Mouse (Mus musculus): Measurements from ENCODE around the gene Tulp2.
"Not testable (repeated sequence)": the region's sequence is repeated elsewhere in the genome, so short reads cannot be mapped to it uniquely, and the experiment has no call there.

The Tulp2 gene

DNA sequence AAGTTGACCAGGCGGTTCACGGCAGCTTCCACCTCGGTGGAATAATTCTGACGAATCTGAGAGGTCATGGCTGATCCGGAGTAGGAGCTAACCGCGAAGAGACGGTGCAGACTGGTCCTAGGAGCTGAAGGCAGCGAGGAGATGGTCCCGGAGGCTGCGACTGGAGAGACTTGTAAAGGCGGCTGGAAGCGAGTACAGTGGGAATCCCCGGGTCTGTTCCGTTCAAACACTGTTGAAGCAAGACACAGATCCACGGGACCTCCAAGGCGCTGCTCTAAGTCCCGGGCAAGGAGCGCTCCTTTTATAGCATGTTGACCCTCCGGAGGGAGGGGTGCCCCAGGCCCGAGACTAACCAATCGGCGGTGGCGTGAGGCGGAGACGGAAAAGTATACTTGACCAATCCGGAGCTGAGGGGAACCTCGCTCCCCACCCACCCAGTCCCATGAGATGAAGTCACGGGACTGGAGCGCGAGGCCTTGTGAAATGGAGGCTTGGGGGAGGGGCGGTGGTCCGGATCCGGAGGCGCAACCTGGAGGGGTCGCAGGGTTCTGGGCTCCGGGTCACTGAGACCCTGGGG is 22.0 kb upstream of the Tulp2 start, which contains the start of gene Ftl1:
Gene Ftl1, minus strand, starts transcription at position 321 of the 577 bp plus-strand sequence.
- DNase-seq (ENCODE audit: extremely low spot score): peak; percentile 96

- no peak for DNase-seq (ENCODE audit: extremely low spot score)
Observed at GRCm38 (mm10) chr7:45460377-45460776, 21.3 kb upstream of the Tulp2 start.

- peak; percentile 64 for DNase-seq (ENCODE audit: extremely low spot score)
Observed at GRCm38 (mm10) chr7:45460860-45461314, 20.8 kb upstream of the Tulp2 start.

DNA sequence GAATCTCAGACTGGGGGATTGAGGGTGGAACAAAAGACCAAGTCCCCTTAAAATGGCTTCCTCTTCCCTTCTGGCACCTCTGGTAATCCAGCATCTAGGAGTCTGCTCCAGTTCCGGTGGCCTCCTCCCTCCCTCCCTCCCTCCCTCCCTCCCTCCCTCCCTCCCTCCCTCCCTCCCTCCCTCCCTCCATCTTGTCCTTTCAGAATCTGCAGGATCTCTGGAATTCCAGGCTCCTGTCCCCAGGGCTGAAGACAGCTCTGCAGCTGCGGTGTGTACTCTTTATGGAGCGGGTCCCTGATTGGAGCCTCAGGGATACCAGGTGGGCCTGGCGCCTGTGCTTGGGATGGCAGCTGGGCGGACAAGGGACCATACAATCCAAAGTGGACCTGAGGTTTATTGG is 20.4 kb upstream of the Tulp2 start:
- no peak for DNase-seq (ENCODE audit: extremely low spot score)

DNA sequence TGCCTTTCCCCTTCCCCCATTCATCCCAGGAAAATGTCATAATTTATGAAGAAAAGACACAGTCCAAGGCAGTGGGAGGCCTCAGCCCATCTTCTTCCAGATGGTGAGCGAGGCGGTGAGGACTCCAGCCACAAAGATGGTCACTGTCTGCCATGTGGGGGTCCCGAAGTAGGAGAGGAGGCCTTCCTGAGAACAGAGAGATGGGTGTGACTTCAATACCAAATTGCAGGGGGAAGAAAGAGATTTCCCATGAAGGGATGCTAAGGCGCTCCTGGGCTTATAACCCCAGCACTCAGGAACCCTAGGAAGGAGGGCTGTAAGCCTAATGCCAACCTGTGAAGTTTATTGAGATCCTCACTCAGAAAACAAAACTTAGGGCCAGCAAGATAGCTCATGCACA is 19.9 kb upstream of the Tulp2 start:
- no peak for DNase-seq (ENCODE audit: extremely low spot score)

GRCm38 (mm10) chr7:45462325-45462724 is 19.4 kb upstream of the Tulp2 start:
- DNase-seq (ENCODE audit: extremely low spot score): no peak

GRCm38 (mm10) chr7:45462868-45463267 is 18.8 kb upstream of the Tulp2 start:
- DNase-seq (ENCODE audit: extremely low spot score): not testable (repeated sequence)

- no peak for DNase-seq (ENCODE audit: extremely low spot score)
Observed at GRCm38 (mm10) chr7:45463987-45464778, 17.5 kb upstream of the Tulp2 start.

GRCm38 (mm10) chr7:45465112-45465511 is 16.6 kb upstream of the Tulp2 start:
- DNase-seq (ENCODE audit: extremely low spot score): no peak

DNA sequence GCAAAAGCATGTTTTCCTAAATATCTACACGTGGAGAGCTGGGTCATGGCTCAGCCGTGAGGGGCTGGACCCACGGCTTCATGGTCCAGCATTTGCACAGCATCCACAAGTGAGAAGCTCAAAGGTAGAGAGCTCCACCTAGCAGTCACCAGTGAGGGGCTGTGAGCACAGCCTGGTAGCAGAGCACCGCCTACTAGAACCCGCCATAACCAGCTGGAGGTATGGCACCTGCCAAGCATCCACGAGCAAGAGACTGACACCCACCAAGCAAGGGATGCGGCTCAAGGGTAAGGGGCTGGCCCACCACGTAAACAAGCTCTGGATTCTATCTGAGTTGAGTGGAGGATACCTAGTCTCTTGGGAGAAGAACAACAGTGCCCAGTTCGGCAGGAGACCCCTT is 16.1 kb upstream of the Tulp2 start:
- no peak for DNase-seq (ENCODE audit: extremely low spot score)

DNA sequence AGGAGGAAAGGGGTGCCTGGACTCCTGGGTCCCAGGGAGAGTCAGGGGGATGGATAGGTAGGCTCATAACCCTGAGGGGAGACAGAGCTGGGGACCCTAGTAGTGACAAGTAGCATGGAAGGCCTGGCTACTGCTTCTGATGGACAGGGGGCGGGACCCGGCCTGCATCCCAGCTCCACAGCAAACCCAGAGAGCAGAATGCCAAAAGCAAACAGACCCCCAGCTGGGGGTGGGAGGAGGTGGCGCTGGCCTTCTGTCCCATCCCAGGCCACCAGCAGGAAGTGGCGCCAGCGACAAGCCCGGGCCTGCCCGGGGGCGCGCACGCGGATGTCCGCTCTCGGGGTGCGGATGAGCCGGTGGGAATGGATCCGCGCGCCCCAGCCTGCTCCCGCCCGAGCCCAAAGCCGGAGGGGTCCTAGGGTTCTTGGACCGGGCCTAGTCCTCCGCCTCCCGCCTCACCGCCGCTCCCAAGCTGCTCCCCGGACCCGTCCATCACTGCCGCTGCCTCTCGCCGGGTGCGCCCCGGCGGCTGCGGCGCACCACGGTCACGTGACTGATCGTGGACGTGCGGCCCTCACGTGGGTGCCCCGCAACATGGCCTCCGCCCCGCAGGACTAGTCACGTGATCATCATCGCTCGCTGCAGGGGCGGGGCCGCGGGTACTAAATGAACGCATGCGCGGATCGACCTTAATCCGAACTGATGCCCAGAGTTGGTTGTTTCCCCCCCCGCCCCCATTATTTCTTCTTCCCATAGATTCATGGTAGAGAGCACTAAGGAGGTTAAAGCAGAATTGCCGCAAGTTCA is 15.2 kb upstream of the Tulp2 start, which contains the start of gene Bax:
Gene Bax, minus strand, starts transcription at position 616 of the 807 bp plus-strand sequence.
- DNase-seq (ENCODE audit: extremely low spot score): peak; percentile 93

- no peak for DNase-seq (ENCODE audit: extremely low spot score)
Observed at GRCm38 (mm10) chr7:45467090-45467670, 14.5 kb upstream of the Tulp2 start.

GRCm38 (mm10) chr7:45470869-45471268 is 10.8 kb upstream of the Tulp2 start:
- peak; percentile 64 for DNase-seq (ENCODE audit: extremely low spot score)

- no peak for DNase-seq (ENCODE audit: extremely low spot score)
Observed at GRCm38 (mm10) chr7:45475291-45475969, 6.2 kb upstream of the Tulp2 start.

GRCm38 (mm10) chr7:45476453-45476852 is 5.2 kb upstream of the Tulp2 start:
- no peak for DNase-seq (ENCODE audit: extremely low spot score)

GRCm38 (mm10) chr7:45477003-45477402 is 4.7 kb upstream of the Tulp2 start:
- DNase-seq (ENCODE audit: extremely low spot score): no peak

DNA sequence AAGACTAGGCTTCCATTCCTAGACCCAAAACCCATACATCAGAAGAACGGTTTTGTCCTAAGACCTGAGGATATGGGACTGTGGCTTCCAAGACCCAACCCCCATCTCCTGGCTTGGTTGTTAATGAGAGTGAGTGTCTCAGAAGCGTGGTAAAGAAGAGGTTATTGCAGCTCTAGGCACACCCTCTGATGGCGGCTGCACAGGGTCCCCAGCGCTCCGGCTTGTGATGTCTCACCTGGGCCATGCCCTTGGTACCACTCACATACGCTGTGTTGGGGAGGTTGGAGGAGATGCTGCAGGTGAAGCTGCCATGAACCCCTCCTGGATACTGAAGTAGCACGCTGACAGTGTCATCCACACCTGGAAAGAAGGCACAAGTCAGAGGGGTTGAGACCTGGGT is 2.9 kb upstream of the Tulp2 start:
- DNase-seq (ENCODE audit: extremely low spot score): no peak

DNA sequence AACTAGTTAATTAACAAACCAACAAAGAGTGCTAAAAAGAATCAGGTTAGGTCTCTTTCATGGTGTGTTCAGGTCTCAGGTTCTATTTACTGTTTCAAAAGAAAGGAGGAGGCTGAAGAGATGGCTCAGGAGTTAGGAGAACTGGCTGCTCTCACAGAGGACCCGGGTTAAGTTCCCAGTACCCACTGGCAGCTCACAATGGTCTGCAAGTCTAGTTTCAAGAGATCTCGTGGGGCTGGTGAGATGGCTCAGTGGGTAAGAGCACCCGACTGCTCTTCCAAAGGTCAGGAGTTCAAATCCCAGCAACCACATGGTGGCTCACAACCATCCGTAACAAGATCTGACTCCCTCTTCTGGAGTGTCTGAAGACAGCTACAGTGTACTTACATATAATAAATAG is 1.4 kb upstream of the Tulp2 start:
- DNase-seq (ENCODE audit: extremely low spot score): not testable (repeated sequence)

GRCm38 (mm10) chr7:45482166-45482565 is 489 bp downstream of the Tulp2 start:
- no peak for DNase-seq (ENCODE audit: extremely low spot score)

DNA sequence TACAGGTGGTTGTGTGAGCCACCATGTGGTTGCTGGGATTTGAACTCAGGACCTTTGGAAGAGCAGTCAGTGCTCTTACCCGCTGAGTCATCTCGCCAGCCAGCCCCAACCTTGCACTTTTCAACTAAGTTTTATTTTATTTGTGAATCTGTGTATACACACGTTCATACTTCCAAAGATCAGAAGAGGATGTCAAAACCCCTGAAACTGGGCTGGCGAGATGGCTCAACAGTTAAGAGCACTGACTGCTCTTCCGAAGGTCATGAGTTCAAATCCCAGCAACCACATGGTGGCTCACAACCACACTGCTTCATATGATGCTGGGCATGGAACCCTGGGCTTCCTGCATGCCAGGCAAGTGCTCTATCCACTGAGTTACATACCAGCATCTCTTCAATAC is 3.3 kb downstream of the Tulp2 start:
- DNase-seq (ENCODE audit: extremely low spot score): not testable (repeated sequence)

DNA sequence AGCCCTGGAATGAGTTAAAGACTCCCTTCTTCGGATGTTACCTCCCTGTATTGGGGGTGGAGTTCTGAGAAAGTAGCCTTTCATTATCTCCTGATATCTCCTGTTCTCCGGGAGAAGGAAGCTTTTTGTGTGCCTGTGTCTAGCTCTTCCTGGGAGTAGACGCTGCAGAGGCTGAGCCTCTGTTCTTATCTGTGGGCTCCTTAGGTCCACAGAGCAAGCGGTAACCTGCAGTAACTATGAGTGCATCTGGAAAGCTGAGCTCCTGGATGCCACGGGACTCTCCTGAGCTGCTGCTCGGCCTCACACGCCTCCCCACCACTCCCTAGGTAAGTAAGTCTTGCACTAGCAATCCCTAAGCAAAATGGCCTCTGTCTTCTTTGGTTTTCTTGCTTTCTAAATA is 4.5 kb downstream of the Tulp2 start:
- DNase-seq (ENCODE audit: extremely low spot score): no peak

Measured in embryo, embryonic 9.5 days (tissue).